Mouse (Mus musculus) left cerebral cortex, postnatal 10 days (tissue): Measurements from ENCODE around the gene Myo15. TPM values are rescaled to one million over a fixed set of nuclear protein-coding genes. Genes with fewer than 3 reads are reported as not detected.

Experiments used
- DNase-seq, 2 experiments: peaks; one replicate each; pipeline ENCODE4 v3.0.0; 2021 to 2022; ENCODE audit warnings: low spot score in 2 of 2, mixed read lengths in 1 of 2; ENCODE audit errors: extremely low spot score in 1 of 2
- intact Hi-C: fragments of 180-260 bp; cut with DNase I; formaldehyde crosslinking; loops from one replicate; pipeline ENCODE4 v1.15.1; 2025
- total RNA-seq, 2 experiments: library from RNA; stranded (reverse); gene quantifications; 2 replicates each; pipeline ENCODE4 v1.2.3; 2021

Gene Myo15
- total RNA-seq, 2 experiments from 2014 or later, result 0.11 to 0.22 TPM

DNA sequence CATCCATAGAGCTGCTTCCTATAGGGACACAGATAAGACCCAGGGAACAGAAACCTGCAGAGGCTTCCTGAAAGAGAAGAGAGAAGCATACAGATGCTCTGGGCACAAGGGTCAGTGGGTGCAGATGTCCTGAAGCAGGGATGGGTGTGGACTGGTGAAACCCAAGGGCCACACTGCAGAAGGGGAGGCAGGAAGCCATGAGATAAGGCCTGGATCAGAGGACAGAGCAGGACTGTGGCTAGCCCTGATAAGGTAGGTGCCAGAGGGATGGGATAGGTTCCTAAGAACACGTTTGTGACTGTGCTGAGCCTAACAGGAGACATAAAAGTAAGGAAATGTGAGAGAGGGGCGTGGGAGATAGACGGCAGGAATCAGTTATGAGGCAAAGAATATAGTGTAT lies 17.1 kb downstream of the Myo15 start:
- intact Hi-C loops, result no loop called here
- DNase-seq, result no peak

DNA sequence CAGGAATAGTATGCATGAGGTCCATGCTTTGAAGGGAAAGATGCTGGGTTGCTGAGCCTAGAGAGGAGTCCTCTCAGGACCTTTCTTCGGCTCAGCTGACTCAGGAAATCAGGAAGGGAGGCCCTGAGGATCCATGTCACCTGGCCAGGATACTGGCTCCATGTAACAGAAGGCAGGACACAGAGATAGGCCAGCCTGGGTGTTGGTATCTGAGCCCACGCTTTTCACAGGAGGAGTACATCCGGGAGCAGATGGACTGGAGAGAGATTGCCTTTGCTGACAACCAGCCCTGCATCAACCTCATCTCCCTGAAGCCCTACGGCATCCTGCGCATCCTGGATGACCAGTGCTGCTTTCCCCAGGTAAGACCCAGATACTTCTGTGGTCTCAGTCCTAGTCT lies 23.6 kb downstream of the Myo15 start:
- DNase-seq, result no peak
- intact Hi-C loops, result no loop called here

DNA sequence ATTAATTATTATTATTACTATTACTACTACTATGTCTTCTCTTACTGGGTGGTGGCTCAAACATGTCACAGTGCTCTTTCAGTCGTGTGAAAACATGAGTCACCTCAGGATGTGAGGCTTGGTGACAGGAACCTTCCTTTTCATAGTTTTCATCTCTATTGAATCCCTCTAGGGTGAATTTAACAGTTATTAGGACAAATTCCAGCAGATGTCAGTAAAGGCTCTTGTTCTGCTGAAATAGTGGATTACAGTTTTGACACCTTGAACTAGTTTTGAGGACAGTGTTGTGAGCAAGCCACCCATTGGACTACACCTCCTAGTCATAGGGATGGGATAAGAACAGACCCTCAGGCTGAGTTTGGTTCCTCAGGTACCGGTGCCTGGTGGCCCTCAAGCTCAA lies 26.6 kb downstream of the Myo15 start:
- intact Hi-C loops, result no loop called here
- DNase-seq, result no peak

DNA sequence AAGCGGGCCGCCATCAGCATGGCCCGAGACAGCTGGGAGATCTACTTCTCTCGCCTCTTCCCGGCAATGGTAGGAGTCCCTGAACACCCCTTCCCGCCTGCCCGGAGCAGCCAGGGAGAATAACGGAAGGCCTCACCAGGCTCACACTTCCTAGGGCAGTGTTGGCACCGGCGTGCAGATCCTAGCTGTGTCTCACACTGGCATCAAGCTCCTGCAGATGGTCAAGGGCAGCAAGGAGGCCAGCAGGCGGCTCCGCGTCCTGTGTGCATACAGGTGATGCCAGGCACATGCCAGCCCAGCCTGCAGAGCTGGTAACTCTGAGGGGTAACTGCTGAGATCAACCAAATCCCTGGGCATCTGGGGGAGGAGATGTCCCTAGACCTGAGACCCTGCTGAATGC lies 38.1 kb downstream of the Myo15 start:
- intact Hi-C loops, result no loop called here
- DNase-seq, result no peak

DNA sequence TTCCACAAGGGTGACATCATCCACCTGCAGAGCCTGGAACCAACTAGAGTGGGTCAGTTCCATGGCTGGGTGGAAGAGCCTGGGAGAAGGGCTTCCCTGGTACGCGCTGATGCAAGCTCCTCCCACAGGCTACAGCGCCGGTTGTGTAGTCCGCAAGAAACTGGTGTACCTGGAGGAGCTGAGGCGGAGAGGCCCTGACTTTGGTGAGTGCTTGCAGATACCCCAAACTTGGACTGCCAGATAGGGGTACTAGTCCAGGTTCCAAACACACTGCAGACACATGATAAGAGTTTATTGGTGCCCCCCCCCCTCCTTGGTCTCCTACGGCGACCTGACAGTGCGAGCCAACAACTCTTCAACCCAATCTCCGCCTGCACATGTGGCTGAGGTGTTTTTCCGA lies 39.8 kb downstream of the Myo15 start:
- no peak for DNase-seq
- intact Hi-C loops, result no loop called here

DNA sequence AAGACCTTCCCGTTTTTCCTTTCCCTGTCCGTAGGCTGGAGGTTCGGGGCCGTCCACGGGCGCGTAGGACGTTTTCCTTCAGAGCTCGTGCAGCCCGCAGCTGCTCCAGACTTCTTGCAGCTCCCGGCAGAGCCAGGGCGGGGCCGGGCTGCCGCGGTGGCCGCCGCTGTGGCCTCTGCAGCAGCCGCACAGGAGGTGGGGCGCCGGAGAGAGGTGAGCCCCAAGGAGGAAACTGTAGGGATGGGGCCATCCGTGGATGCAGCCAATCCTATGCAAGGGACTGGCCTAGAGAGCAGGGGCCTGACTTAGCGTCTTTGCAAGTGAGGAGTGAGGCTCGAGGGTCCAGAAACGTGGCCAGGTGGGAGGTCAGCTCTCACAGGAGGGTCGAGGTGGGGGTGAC lies 40.4 kb downstream of the Myo15 start:
- intact Hi-C loops, result no loop called here
- DNase-seq, result no peak

DNA sequence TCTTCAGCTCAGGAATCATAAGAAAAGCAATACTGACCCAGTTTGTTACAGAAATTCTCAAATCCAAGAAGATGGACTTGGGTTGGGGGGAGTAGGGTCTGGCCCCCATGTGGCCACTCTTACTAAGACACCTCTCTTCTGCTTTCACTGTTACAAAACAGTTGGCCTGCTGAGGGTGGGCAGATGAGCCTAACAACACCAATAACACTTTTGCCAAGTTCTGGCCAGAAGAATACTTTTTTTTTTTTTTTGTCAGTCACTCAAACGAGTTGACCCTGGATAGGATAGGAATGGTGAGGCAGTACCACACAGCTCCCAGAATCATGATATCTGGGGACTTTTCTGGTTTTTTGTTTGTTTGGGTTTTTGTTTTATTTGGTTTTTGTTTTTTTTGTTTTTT lies 42.8 kb downstream of the Myo15 start:
- intact Hi-C loops, result no loop called here
- no peak for DNase-seq

DNA sequence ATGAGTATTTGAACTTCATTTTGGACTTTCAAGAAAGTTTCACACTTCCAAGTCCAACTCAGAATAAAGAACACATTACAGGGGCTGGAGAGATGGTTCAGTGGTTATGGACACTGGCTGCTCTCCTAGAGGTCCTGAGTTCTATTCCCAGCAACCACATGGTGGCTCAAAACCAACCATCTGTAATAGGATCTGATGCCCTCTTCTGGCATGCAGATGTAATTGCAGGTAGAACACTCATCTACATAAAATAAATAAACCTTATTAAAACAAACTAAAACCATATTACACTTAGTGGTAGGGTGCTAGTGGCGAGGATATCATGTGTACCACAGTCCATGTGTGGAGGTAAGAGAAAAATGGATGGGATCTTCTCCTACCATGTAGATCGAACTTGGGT lies 43.4 kb downstream of the Myo15 start:
- intact Hi-C loops, result no loop called here
- no peak for DNase-seq

DNA sequence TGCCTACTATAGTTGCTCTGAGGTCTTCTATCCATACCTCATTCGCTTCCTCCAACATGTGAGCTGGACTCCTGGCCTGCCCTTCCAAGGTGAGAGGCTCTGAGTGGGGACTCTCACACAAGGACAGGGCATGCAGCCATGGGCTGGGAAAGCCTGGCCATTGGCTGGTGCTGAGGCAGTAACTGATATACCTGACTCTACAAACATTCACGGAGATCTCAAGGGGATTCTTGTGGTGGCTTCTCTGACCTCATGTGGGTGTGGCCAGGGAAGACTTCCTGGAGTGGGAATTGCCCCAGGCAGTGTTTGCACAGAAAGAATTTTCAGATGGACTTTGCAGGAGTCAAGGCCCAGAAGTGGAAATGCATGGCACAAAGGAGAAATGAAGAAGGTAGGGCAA lies 45.8 kb downstream of the Myo15 start:
- no peak for DNase-seq
- intact Hi-C loops, result no loop called here

DNA sequence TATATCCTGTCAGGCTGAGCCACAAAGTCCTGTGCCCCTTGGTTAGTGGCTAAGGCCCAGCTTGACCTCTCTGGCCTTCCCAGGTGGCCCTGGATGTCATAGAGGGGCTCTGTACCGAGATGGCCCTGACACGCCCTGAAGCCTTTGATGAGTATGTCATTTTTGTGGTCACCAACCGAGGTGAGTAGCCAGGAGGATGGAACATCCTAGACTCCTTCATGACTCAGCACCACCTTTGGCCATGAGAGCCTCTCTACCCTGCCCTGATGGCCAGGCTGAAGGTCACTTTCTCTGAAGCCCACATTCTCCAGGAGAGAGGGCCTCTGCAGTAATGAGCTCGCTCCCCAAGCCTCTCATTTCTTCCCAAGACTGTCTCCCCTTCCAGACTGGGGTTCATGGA lies 49.2 kb downstream of the Myo15 start:
- DNase-seq, result no peak
- intact Hi-C loops, result no loop called here

DNA sequence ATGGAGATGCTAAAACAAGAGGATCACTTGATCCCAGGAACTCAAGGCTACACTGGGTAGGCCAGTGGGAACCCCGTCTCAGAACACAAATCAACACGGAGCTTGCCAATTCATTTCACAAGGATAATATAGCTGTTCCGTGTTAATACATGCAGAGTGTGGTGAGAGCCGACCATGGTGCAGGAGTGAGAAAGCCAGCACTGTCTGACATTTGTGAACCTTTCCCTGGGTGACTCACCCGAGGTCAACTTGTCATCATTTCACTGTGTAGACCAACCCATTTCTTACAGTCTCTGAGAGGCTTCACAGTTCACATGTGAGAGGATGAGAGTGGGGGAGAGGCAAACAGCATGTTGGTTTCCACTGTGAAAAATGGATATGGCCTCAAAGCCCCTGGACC lies 52.9 kb downstream of the Myo15 start:
- no peak for DNase-seq
- intact Hi-C loops, result no loop called here

DNA sequence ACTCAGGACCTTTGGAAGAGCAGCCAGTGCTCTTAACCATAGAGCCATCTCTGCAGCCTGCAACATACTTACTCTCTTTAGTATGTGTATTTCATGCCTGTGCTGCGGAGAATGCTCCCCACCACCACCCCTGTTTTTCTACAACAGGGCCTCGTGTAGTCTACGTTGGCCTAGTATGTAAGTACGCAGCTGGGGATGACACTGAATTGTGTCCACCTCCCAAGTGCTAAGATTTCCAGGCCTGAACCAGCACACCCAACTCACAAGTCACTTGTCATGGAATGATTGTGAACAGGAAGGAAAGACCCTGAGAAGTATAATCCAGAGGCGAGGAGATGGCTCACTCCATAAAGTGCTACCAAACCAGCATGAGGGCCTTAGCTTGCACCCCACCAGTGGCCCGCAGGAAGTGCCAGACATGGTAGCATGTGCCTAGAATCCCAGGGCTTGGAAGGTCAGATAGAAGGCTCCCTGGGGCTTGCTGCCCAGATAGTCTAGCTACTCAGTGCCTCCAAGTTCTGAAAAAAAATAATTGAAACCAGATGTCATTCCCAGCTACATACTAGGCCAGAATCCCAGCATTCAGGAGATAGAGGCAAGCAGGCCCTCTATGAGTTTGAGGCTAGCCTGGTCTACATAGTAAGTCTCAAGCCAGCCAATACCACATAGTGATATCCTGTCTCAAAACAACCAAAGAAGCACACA lies 53.7 kb downstream of the Myo15 start:
- intact Hi-C loops, result no loop called here
- no peak for DNase-seq

DNA sequence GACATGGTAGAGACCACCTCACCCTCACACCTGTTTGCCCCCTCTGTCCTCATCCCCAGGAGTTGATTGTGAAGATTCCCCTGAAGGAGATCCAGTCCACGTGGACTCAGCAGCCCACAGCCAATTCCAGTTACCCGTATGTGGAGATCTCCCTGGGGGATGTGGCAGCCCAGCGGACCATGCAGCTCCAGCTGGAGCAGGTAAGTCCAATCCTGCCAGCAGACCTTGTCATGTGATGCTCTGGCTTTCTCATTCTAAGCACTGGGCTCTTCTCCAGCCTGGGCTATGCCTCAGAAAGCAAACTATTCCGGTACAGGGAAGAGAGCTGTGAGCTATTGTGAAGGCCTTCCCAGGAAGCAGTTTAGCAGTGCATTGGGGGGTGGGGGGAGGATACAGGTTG lies 57.3 kb downstream of the Myo15 start:
- DNase-seq, result no peak

DNA sequence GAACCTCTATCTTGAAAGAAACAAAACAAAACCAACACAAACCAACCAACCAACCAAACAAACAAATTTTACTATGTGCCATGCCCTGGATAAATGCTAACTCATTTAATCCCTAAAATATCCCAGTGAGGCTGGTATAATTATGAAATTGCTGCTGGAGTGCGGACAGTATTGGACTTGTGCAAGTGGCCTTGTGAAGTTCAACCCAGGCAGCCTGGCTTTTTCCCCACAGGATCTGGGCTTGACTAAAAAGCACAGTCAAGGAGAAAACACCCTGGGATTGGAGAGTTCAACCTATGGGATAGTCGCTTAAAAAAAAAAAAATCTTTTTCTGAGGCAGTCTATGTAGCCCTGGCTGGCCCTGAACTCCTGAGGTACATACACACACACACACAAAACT lies 66.5 kb downstream of the Myo15 start:
- intact Hi-C loops, result loop anchor here (5.0 kb wide), 1 partner anchor 78 kb away; no protein-coding TSS in a partner anchor
- DNase-seq, result no peak

More for the DNA sequence above, 57.3 kb downstream of the Myo15 start:
- intact Hi-C loops, result no loop called here

DNA sequence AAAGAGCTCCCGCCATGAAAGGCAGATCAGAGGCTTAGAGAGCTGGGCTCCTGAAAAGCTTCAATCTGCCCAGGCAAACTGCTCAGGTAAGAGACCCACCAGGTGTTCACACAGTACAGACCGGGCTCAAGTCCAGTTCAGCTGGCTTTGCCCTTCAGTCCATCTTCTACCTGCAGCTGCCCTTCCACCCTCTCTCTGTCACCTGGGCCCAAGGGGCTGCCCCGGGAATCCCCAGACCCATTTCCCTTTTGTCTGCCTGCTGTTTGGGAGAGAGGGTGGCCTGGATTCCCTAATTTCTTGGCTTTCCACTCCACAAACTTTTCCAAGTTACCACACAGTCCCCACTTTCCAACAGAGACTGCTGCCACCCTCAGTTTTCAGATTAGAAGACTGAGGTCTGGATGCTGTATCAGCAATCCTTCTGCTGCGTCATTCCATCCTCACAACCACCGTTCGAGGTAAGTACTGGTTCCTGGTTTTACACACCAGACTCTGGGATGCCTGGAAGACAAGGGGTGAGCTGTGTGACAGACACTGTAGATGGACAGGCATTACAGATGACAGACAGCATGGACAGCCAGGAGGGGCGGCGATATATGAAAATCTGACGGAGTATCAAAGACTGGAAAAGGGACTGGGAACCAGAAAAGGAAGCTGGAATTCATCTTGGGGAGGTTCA lies 67.2 kb downstream of the Myo15 start, which contains the start of gene Alkbh5:
TSS of gene Alkbh5 (plus strand) at position 202 of the 679 bp plus-strand sequence.
- DNase-seq, result peak in 1 of 2 experiments; percentile 23
- intact Hi-C loops, result loop anchor here (5.0 kb wide), 1 partner anchor 79 kb away; no protein-coding TSS in a partner anchor

DNA sequence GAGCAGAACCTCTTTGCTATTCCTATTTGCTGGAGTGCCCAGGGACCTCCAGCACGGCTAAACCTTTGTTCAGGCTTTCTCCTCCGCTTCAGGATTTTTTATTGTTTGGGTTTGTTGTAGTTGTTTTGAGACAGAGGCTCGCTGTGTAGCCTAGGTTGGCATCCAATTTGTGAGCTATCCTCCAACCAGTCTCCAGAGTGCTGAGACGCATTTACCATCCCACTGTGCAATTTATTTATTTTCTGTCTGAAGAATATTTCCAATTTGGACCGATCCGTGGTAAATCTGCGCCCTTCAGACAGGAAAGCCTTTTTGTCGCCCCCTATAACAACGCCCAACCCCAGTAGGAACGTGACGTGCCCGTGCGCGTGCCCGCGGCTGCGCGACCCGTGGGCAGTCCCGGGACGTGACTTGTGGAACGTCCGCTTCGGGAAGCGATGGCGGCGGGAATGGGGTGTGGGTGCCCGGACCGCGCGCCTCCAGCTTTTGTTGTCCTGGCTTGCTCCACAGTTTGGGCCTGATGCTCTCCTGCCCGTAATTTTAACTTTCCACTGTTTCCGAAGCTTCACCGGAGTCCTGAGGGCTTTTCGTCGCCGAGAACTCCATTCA lies 67.8 kb downstream of the Myo15 start:
- DNase-seq, result peak; percentile 85 to 97
- intact Hi-C loops, result loop anchor here (5.0 kb wide), 1 partner anchor 80 kb away; no protein-coding TSS in a partner anchor

DNA sequence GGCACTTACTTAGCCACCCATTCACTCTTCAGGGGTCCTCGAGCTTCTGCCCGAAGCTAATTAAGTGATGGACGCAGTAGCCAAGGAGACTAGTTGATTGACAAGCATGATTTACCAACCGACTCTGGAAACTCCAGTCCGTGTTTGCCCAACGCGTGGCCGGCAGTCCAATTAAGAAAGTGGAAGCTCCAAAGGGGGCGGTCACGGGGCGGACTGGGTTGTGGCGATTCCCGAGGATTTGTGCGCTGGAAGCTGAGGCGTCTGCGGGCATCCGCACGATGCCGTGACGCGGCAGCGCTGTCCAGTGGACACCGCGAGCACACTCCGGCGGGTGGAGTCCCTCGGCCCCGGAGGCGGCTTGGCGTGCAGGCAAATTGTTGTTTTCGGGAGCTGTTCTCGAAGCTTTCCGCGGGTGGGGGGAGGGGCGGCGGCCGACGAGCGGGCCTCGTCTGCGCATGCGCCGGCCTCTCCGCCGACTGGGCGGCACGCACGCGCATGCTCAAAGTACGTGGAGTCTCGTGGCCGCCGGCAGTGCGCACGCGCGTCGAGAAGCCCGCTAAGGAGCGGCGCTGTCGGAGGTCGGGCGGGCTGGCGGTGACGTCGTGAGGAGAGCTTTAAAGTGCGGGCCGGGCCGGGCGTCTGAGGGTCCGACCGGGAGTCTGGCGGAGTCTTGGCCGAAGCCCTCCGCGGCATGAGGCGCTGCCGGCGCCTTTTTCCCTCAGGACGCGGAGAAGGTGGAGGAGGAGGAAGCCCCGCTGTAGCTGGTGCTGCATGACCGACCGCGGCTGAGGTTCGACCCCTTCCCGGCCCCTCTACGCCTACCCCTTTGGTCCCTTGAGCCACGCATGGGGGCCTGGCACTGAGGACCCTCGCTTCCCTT lies 68.6 kb downstream of the Myo15 start:
- intact Hi-C loops, result loop anchor here (5.0 kb wide), 1 partner anchor 80 kb away; no protein-coding TSS in a partner anchor
- DNase-seq, result peak; percentile 98

DNA sequence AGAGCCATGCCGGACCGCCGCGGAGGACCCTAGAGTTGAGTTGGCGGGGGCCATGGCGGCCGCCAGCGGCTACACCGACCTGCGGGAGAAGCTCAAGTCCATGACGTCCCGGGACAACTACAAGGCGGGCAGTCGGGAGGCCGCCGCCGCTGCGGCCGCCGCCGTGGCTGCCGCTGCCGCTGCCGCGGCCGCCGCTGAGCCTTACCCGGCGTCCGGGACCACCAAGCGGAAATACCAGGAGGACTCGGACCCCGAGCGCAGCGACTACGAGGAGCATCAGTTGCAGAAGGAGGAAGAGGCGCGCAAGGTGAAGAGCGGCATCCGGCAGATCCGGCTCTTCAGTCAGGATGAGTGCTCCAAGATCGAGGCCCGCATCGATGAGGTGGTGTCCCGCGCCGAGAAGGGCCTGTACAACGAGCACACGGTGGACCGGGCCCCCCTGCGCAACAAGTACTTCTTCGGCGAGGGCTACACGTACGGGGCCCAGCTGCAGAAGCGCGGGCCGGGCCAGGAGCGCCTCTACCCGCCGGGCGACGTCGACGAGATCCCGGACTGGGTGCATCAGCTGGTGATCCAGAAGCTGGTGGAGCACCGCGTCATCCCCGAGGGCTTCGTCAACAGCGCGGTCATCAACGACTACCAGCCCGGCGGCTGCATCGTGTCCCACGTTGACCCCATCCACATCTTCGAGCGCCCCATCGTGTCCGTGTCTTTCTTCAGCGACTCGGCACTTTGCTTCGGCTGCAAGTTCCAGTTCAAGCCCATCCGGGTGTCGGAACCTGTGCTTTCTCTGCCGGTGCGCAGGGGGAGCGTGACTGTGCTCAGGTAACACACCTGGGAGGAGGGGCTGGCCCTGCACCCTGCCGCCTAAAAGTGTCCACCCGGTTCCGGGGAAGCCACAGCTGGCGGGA lies 69.5 kb downstream of the Myo15 start:
- DNase-seq, result peak in 1 of 2 experiments; percentile 66
- intact Hi-C loops, result loop anchor here (5.0 kb wide), 1 partner anchor 81 kb away; no protein-coding TSS in a partner anchor
